Mouse (Mus musculus): ENCODE data around the gene Slx4.

Gene Slx4

DNA sequence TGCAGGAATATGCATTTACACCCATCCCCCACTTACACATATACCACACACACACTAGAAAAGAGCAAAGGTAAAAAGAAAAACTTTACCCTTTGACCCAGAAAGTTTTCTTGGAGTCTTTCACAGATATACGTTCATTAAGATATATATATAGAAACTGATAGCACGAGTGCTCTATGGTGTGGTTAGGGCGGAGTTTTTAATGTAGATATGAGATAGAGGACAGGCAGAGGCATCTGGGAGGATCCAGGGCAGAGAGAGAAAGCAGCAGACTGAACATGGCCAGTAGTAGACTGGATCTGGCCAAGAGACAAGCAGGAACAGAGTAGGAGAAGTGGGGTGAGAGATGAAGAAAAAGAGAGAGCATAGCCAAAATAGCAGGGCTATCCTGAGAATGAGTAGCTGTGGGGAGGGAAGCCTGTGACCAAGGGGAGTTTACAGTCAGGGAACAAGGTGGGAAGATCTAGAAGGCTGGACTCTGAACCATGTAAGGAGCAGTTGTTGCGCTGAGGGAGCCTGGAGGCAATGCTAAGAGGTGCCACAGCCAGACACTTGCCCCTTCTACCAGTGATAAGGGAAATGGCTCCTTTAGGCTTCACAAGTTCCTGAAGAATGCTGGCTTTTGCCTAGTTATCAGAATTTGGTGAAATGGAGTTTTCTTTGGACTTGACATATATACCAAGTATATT lies 9.5 kb upstream of the Slx4 start:
- DNase-seq (ENCODE audit: low read depth, low spot score): no peak

DNA sequence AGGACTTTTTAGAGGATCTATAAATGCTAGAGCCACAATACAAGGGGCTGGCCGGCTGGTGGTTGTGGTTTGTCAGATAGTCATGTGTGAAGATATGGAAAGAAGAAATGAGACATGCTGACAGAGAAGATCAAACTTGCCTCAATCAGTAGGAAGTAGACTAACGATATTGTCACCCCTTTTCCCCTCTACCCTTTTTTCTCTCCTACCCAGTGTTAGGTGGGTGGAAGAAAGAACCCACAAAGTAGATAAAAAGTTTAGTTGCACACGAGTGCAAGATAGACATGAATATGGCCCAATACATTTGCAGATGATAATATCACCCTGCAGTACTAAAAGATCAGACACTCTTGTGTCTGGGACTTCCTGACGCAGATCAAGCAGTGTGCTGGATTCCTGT lies 15.2 kb downstream of the Slx4 start:
- no peak for DNase-seq (ENCODE audit: low read depth, low spot score)

DNA sequence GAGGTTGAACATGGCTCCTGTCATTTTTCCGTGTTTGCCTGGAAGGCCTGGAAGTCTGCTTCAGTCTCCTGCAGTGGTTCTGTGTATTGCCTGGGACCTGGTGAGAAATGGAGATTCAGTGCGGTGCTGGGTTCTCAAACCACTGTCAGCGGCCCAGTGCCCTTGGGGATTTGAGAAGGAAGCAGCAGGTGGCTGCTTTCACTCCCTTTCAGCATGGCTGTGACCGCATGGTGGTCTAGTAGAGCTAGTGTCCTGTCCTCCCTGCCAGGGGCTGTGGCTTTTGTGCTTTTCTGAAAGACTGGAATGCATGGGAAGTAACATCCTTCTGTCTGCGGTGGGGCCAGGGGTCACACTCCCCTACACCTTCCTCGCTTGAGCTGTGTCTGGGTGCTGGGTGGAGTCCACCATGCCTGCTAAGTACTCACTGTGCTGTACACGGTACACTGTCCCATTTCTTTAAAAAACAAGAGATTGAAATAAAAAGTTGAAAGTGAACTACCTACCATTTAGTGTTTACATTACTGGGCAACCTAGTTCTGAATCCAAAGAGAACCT lies 20.3 kb downstream of the Slx4 start:
- DNase-seq (ENCODE audit: low read depth, low spot score): no peak

DNA sequence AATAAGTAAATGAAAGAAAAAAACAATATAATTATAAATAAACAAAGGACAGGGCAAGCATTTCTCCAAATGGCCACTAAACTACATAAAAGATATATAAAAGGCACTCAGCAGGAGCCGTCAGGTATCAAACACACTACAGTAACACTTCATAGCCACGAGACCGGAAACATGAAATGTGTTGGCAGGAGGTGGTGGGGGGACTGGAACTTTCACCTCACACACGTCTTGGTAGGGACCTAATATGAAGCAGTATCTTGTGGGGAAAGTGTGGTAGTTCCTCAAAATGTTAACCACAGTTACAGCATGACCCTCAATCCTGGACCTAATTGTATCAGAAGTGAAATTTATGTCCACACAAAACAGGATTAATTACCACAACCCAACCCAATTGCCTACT lies 21.4 kb downstream of the Slx4 start:
- DNase-seq (ENCODE audit: low read depth, low spot score): no peak

DNA sequence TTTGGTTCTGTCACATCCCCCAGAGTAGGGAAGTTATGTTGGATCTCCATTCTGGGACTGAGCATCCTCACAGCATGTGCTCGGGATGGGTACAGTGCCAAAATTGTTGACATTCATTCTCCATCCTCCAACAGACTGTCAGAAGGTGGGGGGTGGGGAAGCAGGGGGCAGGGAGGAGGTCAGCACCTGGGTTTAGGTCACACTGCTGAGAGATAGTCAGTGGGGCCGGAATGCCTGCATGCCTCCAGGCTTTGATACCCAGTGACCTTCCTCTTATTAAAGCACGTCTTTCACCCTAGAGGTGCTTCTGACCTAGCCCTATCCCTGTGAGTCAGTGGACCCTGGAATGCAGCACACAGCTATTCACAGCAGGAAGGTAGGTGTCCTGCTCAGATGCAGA lies 26.9 kb downstream of the Slx4 start:
- no peak for DNase-seq (ENCODE audit: low read depth, low spot score)

DNA sequence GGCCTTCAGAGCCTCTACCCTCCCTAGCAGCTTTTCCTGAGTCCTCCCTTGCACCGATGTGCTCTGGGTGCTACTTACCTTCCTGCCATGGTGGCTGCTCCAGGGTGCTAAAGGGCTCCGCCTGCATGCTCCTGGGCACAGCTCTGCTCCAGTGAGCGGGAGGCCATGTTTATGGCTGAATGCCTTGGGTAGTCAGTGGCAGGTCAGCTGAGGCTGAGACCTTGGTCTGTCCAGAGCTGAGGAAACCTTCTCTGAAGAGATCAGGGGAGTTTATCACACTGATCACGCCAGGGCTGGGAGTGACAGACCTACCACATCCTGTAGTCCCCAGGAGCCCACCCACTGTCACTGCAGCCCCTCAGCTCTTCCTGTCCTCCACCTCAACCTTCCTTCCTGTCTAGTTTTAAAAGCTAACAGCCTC lies 27.3 kb downstream of the Slx4 start, which contains the start of gene Nlrc3:
TSS of gene Nlrc3 (minus strand) at position 382 of the 421 bp plus-strand sequence.
- no peak for DNase-seq (ENCODE audit: low read depth, low spot score)

DNA sequence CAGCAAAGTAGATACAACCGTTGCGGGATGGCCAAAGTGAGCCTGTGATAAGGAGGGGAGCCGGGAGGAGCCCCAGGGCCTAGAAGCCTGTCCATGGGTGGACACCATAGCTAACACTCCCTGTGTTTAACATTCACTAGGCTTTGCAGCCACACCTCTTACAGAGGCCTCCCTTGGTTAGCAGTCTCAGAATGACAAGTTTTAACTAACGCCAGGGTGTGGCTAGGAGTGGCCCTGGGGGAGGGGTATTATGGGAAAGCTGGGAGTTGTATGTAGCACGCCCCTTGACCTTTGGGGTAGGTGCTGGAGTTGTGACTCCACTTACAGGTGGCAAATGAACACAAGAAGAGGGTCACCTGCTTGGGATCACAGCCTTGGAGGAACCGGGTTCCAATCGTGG lies 27.9 kb downstream of the Slx4 start:
- no peak for DNase-seq (ENCODE audit: low read depth, low spot score)

DNA sequence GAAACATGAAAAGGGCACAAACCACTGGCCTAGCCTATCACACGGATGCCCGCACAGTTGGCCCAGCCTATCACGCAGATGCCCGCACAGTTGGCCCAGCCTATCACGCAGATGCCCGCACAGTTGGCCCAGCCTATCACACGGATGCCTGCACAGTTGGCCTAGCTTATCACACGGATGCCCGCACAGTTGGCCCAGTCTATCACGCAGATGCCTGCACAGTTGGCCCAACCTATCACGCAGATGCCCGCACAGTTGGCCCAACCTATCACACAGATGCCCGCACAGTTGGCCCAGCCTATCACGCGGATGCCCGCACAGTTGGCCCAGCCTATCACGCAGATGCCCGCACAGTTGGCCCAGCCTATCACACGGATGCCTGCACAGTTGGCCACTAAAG lies 29.1 kb downstream of the Slx4 start:
- DNase-seq (ENCODE audit: low read depth, low spot score): peak; percentile 56

DNA sequence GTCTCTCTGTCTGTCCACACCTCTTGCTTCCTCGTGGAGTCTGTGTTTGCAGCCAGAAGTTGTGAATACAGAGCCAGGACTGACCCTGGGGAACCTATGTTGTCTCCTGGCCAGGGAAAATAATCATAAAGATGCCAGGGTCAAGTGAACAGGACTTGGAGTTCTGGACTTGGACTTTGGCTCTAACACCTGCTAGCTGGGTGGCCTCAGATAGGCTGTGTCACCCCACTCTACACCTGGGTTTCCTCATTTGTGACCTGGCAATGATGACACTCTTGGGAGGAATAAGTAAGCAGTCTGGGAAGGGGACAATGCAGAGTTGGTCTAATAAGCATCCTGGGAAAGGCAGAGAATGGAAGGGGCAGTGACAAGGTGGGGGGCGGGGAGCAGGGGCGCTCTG lies 38.0 kb downstream of the Slx4 start:
- DNase-seq (ENCODE audit: low read depth, low spot score): no peak

DNA sequence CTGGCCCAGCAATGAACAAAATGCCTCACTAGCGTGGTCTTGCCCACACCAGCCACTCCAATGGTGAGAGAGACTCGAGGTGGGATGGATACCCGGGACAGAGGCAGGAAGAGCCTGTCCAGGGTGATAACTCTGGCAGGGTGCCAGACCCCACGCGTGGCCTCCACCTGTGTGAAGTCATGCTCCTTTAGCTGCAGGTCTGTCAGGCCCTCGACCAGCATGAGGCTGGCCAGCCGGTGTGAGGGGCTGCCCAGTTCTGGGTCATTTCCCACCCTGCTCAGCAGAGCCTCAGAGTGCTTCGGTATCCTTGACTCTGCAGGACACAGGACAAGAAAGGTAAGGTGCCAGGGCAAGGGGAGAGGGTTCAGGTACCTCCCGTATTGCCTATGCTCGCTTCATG lies 38.6 kb downstream of the Slx4 start:
- no peak for DNase-seq (ENCODE audit: low read depth, low spot score)

DNA sequence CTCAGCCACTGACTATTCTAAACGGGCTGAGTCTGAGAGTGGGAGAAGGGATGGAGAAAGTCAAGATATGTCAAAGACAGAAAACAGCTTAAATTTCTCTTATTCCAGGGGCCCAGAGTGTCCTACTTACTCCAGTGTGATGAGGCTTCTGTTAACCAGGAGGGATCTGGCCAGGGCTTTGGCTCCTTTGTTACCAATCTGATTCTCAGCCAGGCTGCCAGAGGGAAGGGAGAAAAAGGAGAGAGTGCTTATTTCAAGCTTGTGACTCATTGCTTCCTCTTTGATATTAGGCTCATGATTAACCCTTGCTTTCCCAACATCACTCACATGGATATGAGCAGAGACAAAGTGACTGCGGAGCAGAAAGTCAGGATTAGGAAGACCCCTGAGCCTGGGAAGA lies 44.3 kb downstream of the Slx4 start:
- DNase-seq (ENCODE audit: low read depth, low spot score): peak; percentile 84

DNA sequence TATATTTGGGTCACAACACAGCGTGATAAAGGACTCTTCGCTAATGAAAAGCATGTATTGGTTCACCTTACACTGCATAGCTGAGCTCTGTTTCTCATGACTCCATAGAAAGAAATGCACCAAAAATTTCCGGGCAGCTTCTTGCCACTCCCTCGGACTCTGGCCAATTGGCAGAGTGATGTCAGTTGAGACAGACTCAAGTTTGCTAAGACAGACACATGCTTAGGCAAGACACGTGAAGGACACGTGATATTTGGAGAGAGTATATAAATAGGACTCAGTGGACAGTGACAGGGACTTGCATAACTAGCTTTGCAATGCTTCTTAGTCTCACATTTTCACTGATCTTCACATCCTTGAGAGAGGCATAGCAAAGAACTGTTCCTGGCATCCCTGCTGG lies 47.2 kb downstream of the Slx4 start:
- DNase-seq (ENCODE audit: low read depth, low spot score): peak; percentile 83

DNA sequence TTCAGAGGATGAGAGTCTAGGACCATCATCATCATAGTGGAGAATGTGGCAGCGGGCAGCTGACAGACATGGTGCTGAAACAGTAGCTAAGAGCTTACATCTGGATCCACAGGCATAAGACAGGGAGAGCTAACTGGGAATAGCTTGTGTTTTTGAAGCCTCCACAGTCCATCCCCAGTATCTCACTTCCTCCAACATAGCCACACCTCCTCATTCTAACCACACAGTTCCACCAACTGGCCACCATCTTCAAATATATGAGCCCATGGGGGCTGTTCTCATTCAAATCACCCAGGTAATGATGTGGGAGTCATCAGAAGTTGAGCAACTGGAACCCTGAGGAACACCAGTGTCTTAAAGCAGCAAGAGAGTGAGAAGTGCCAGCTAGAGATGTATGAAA lies 52.4 kb downstream of the Slx4 start:
- no peak for DNase-seq (ENCODE audit: low read depth, low spot score)

DNA sequence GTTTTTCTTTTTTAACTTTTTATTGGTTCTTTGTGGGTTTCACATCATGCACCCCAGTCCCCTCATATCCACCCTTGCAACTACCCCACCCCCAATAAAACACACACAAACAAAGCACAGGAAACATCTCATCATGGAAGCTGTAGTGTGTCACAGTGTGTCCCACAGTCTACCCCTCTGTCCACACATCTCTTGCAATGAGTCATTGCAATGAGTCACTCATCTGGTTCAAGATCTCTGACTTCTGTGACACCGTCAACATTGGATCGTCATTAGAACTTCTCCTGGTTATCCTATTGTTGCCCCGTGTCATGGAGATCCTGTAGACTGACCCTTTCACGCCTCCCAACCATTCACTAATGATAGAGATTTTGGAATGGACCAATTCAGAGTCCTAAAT lies 68.9 kb downstream of the Slx4 start:
- DNase-seq (ENCODE audit: low read depth, low spot score): no peak

DNA sequence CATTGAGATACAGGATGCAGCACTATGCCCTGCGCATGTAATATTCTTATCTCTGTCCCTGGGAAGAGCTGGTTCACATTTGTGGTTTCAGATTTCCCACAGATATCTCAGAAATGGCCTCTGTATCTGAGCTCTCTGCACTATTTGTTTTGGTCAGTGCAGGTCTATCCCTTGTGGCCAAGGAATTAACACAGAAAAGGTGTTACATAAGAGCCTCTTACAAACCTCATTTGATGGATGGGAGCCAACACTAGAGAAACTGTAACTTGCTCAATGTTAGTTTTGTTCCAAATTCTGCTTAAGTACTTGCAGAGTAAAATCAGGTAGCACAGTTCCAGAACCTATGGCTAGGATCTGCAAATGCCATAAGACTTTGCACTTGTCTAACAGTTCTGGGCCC lies 69.5 kb downstream of the Slx4 start:
- peak; percentile 33 for DNase-seq (ENCODE audit: low read depth, low spot score)

DNA sequence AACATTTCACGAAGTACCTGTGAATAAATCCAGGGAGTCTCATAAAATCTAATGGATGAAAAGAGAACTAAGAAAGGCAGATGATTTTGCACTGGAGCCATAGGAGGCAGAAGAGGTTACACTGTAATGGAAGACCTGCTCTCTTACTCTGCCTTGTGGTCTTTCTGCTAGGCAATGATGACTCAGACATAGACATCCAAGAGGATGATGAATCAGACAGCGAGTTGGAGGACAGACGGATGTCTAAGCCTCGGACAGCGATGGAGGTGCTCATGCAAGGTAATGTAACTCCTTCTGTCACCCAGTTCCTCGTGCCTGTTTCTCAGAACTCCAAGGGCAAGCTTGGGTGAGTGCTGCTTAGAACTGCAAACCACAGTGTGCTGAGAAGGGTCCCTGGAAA lies 70.0 kb downstream of the Slx4 start:
- peak; percentile 36 for DNase-seq (ENCODE audit: low read depth, low spot score)

DNA sequence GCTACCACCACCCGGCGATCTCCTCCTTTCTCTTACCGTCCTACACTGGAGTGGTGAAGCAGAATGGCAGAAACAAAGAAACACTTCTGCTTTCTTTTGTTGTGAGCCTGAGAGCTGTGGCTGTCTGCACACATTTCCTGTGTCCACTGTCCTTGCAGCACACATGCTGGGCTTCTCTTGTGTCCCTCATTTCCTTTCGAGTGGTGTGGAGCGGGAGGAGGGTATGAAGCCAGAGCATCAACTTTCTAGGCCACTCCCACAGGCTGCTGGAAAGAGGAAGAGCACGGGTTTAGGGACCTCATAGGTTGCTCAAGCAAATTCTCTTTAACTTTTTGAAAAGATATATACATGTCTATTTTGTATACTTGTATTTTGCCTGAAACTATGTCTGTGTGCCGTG lies 74.4 kb downstream of the Slx4 start:
- DNase-seq (ENCODE audit: low read depth, low spot score): peak; percentile 36
